Mouse (Mus musculus) cerebellum, adult 2 months (tissue): ENCODE measurements around the gene Rimbp2. TPM values are rescaled to one million over a fixed set of nuclear protein-coding genes. Genes with fewer than 3 reads are reported as not detected.

ENCODE experiments used
- DNase-seq, 2 experiments: peaks; one replicate each; pipeline ENCODE4 v3.0.0; 2021
- H3K27ac ChIP-seq: fragments of 200-500 bp; 2 replicates; pipeline ENCODE4 v1.5.1; 2012; ENCODE audit warnings: low read length, control low read depth, inconsistent platforms; ENCODE audit not compliant: insufficient read depth
- H3K27me3 ChIP-seq: fragments of 200-500 bp; 2 replicates; pipeline ENCODE4 v1.6.1; 2012; ENCODE audit warnings: inconsistent platforms, mild to moderate bottlenecking, low read length, moderate library complexity; ENCODE audit not compliant: control insufficient read depth, insufficient read depth
- H3K4me1 ChIP-seq: fragments of 200-500 bp; 2 replicates; pipeline ENCODE4 v1.6.1; 2011; ENCODE audit warnings: low read length; ENCODE audit not compliant: control insufficient read depth, insufficient read depth
- H3K4me3 ChIP-seq: fragments of 200-500 bp; replicated peaks from 2 replicates; pipeline ENCODE3; 2011; ENCODE audit warnings: mild to moderate bottlenecking, low read depth, low read length, control low read depth; ENCODE audit not compliant: insufficient read depth
- CTCF ChIP-seq: fragments of 200-500 bp; IDR thresholded peaks from 2 replicates; pipeline ENCODE4 v1.5.1; 2011; ENCODE audit warnings: low read depth, mild to moderate bottlenecking, control low read depth, low read length, moderate library complexity, borderline replicate concordance; ENCODE audit not compliant: insufficient read depth
- POLR2A ChIP-seq: fragments of 200-500 bp; IDR thresholded peaks from 2 replicates; pipeline ENCODE4 v1.6.1; 2011; ENCODE audit warnings: low read length, control low read depth, borderline replicate concordance; ENCODE audit not compliant: insufficient read depth
- WGBS: fragments of 180-500 bp; shearing (Covaris S2); methylation state at CpG from one replicate; pipeline ENCODE4 v1.1.7; 2018; 5-methylcytosine and 5-hydroxymethylcytosine counted together
- polyA plus RNA-seq: library from polyadenylated mRNA; depleted of rRNA; stranded (reverse); fragments of >200 nt; gene quantifications from 2 replicates; pipeline ENCODE4 v1.2.3, GENCODE M21; 2012

Gene Rimbp2
- polyA plus RNA-seq, 1 experiment: 16.1 TPM

GRCm38 (mm10) chr5:128920112-128920511, 33.2 kb downstream of the Rimbp2 start:
- no peak overlapping the region for H3K4me3 ChIP-seq
- H3K27ac ChIP-seq: no peak overlapping the region
- peaks cover 1% of the 10 kb centered on the region; the same call in 1 of the 2 replicates for H3K27me3 ChIP-seq
- 24% methylated on average over 5 of the region's 5 CpGs for WGBS
- TF ChIP-seq POLR2A (no peak), CTCF (no peak)
- no peak for DNase-seq
- H3K4me1 ChIP-seq: no peaks in the 10 kb centered on the region

GRCm38 (mm10) chr5:128917116-128917959, 35.9 kb downstream of the Rimbp2 start:
- TF ChIP-seq POLR2A: no peak
- TF ChIP-seq CTCF: no peak
- 27% methylated on average over 10 of the region's 10 CpGs for WGBS
- peaks cover 1% of the 10 kb centered on the region; the same call in 1 of the 2 replicates for H3K27me3 ChIP-seq
- no peak for DNase-seq
- no peak overlapping the region for H3K4me3 ChIP-seq
- no peaks in the 10 kb centered on the region for H3K4me1 ChIP-seq
- no peak overlapping the region for H3K27ac ChIP-seq

- WGBS: 76% methylated on average over 3 of the region's 3 CpGs
- peaks cover 2% of the 10 kb centered on the region; the same call in 1 of the 2 replicates for H3K27me3 ChIP-seq
- DNase-seq: no peak
Observed at GRCm38 (mm10) chr5:128913820-128914219, 39.5 kb downstream of the Rimbp2 start.

GRCm38 (mm10) chr5:128912374-128912773, 40.9 kb downstream of the Rimbp2 start:
- Histone ChIP-seq H3K4me1 (no peaks in the 10 kb centered on the region), H3K27ac (no peak overlapping the region), H3K27me3 (peaks cover 2% of the 10 kb centered on the region; the same call in 1 of the 2 replicates), H3K4me3 (no peak overlapping the region)
- WGBS: 94% methylated on average over 3 of the region's 3 CpGs
- TF ChIP-seq POLR2A (no peak), CTCF (no peak)
- no peak for DNase-seq

More at GRCm38 (mm10) chr5:128913820-128914219, 39.5 kb downstream of the Rimbp2 start:
- no peaks in the 10 kb centered on the region for H3K4me1 ChIP-seq
- no peak overlapping the region for H3K27ac ChIP-seq
- no peak overlapping the region for H3K4me3 ChIP-seq
- TF ChIP-seq POLR2A: no peak
- no peak for TF ChIP-seq CTCF

- Histone ChIP-seq H3K27ac (no peak overlapping the region), H3K4me3 (no peak overlapping the region), H3K27me3 (peaks cover 2% of the 10 kb centered on the region; the same call in 1 of the 2 replicates), H3K4me1 (no peaks in the 10 kb centered on the region)
- DNase-seq: no peak
- TF ChIP-seq POLR2A (no peak), CTCF (no peak)
- 78% methylated on average over 8 of the region's 9 CpGs for WGBS
Observed at GRCm38 (mm10) chr5:128911593-128911992, 41.7 kb downstream of the Rimbp2 start.

GRCm38 (mm10) chr5:128904113-128904512, 49.2 kb downstream of the Rimbp2 start:
- no peak for TF ChIP-seq CTCF
- no peak for TF ChIP-seq POLR2A
- no peak for DNase-seq
- Histone ChIP-seq H3K4me3 (no peak overlapping the region), H3K27me3 (no peaks in the 10 kb centered on the region; the same call in 1 of the 2 replicates), H3K27ac (no peak overlapping the region), H3K4me1 (no peaks in the 10 kb centered on the region)
- 24% methylated on average over 5 of the region's 5 CpGs for WGBS

GRCm38 (mm10) chr5:128903120-128903519, 50.2 kb downstream of the Rimbp2 start:
- TF ChIP-seq CTCF (no peak), POLR2A (no peak)
- H3K4me3 ChIP-seq: no peak overlapping the region
- H3K27ac ChIP-seq: no peak overlapping the region
- 70% methylated on average over 12 of the region's 12 CpGs for WGBS
- DNase-seq: no peak
- H3K27me3 ChIP-seq: no peaks in the 10 kb centered on the region; the same call in 1 of the 2 replicates
- no peaks in the 10 kb centered on the region for H3K4me1 ChIP-seq

GRCm38 (mm10) chr5:128899971-128900370, 53.3 kb downstream of the Rimbp2 start:
- Histone ChIP-seq H3K4me1 (no peaks in the 10 kb centered on the region), H3K27ac (no peak overlapping the region), H3K4me3 (no peak overlapping the region), H3K27me3 (no peaks in the 10 kb centered on the region; the same call in 1 of the 2 replicates)
- no peak for TF ChIP-seq CTCF
- TF ChIP-seq POLR2A: no peak
- WGBS: 69% methylated on average over 13 of the region's 13 CpGs
- DNase-seq: no peak
